15 mouse cellular contexts compared by ENCODE assay signal in genomic region chr15:61608301-61608731, GRCm38 (mm10).
DNase-seq lines count a peak whose midpoint lies in the region; ATAC-seq and TF ChIP-seq lines count a peak whose summit lies in the region.
"Had no signal": no experiment of that assay in that cellular context is flagged by ENCODE, and none has a peak within 500 bp of the region (broad histone marks: within the 10 kb centered on the region; RNA-seq: fewer than 3 reads in every experiment).

No protein-coding gene starts in this region.

- H3K36me3 ChIP-seq in limb, embryonic 14.5 days (ENCODE audit: control insufficient read depth, insufficient read depth, low read length): no peaks in the 10 kb centered on the region
- H3K36me3 ChIP-seq in limb, embryonic 10.5 days: no peaks in the 10 kb centered on the region
- no peaks in the 10 kb centered on the region for H3K36me3 ChIP-seq in forebrain, embryonic 12.5 days (replicated peaks)
- no peaks in the 10 kb centered on the region for H3K36me3 ChIP-seq in thymus, adult 2 months (ENCODE audit: control insufficient read depth, insufficient read depth, low read length)
- H3K36me3 ChIP-seq: hindbrain, embryonic 15.5 days; midbrain, embryonic 15.5 days; neural tube, embryonic 15.5 days had no signal

- TF ChIP-seq CTCF in thymus, adult 2 months (IDR thresholded peaks at IDR 0.05; ENCODE audit: borderline replicate concordance, control insufficient read depth, extremely low read depth, insufficient read depth, low read length, poor library complexity): no peak

- H3K9ac ChIP-seq in limb, embryonic 14.5 days (ENCODE audit: low read depth, low read length, severe bottlenecking): no peak overlapping the region
- no peak overlapping the region for H3K9ac ChIP-seq in forebrain, embryonic 12.5 days
- H3K9ac ChIP-seq: hindbrain, embryonic 15.5 days; liver, embryonic 14.5 days; midbrain, embryonic 15.5 days; neural tube, embryonic 15.5 days had no signal

- WGBS in limb, embryonic 14.5 days: 65% methylated on average over 6 of the region's 6 CpGs
- 82% methylated on average over 6 of the region's 6 CpGs for WGBS in limb, embryonic 10.5 days
- 85% methylated on average over 6 of the region's 6 CpGs for WGBS in forebrain, embryonic 12.5 days
- WGBS in thymus, adult 2 months: 84% methylated on average over 6 of the region's 6 CpGs

- H3K4me3 ChIP-seq in limb, embryonic 14.5 days (replicated peaks; ENCODE audit: low read length): no peak overlapping the region
- H3K4me3 ChIP-seq in limb, embryonic 10.5 days: no peak overlapping the region
- H3K4me3 ChIP-seq in forebrain, embryonic 12.5 days (replicated peaks): no peak overlapping the region
- no peak overlapping the region for H3K4me3 ChIP-seq in thymus, adult 2 months (ENCODE audit: control insufficient read depth, insufficient read depth, low read length)
- H3K4me3 ChIP-seq: erythroblast, embryonic 14.5 days; heart, adult 2 months; hindbrain, embryonic 15.5 days; midbrain, embryonic 15.5 days; neural tube, embryonic 15.5 days had no signal

- no peak for TF ChIP-seq POLR2A in limb, embryonic 14.5 days (IDR thresholded peaks at IDR 0.05; ENCODE audit: borderline replicate concordance, extremely low read depth, insufficient read depth, insufficient read length)
- no peak for TF ChIP-seq POLR2A in thymus, adult 2 months (IDR thresholded peaks at IDR 0.05; ENCODE audit: control insufficient read depth, extremely low read depth, insufficient read depth, low read length, poor library complexity)

- no peak overlapping the region for H3K4me2 ChIP-seq in limb, embryonic 14.5 days (replicated peaks; ENCODE audit: low read depth, low read length, severe bottlenecking)
- H3K4me2 ChIP-seq in forebrain, embryonic 12.5 days: no peak overlapping the region
- H3K4me2 ChIP-seq: hindbrain, embryonic 15.5 days; midbrain, embryonic 15.5 days; neural tube, embryonic 15.5 days had no signal

- ATAC-seq in limb, embryonic 14.5 days (ENCODE audit: low FRiP score, low read depth): no peak
- no peak for ATAC-seq in forebrain, embryonic 12.5 days (ENCODE audit: low FRiP score)
- ATAC-seq: midbrain, embryonic 15.5 days had no signal

- DNase-seq in adrenal gland, adult 8-10 months: peak; percentile 3
- no peak for DNase-seq in adrenal gland, postnatal 25 days
- peak; percentile 37 for DNase-seq in limb, embryonic 14.5 days (ENCODE audit: low spot score)
- no peak for DNase-seq in limb, embryonic 10.5 days (ENCODE audit: low spot score)
- peak; percentile 14 for DNase-seq in adrenal gland, postnatal 14 days
- DNase-seq in lung, postnatal 14 days: peak; percentile 20
- no peak for DNase-seq in thymus, adult 2 months
- DNase-seq: cerebellum, postnatal 36 days had no signal

- H3K27ac ChIP-seq in limb, embryonic 14.5 days (replicated peaks; ENCODE audit: low read depth, low read length): no peak overlapping the region
- no peak overlapping the region for H3K27ac ChIP-seq in limb, embryonic 10.5 days
- H3K27ac ChIP-seq in forebrain, embryonic 12.5 days: no peak overlapping the region
- H3K27ac ChIP-seq in thymus, adult 2 months (ENCODE audit: control insufficient read depth, insufficient read depth, low read length): no peak overlapping the region
- H3K27ac ChIP-seq: heart, adult 2 months; hindbrain, embryonic 15.5 days; liver, embryonic 14.5 days; midbrain, embryonic 15.5 days; neural tube, embryonic 15.5 days had no signal

- no peaks in the 10 kb centered on the region for H3K4me1 ChIP-seq in limb, embryonic 14.5 days (ENCODE audit: control insufficient read depth, insufficient read depth, low read length)
- H3K4me1 ChIP-seq in limb, embryonic 10.5 days: peaks cover 7% of the 10 kb centered on the region; the same call in 1 of the 2 replicates
- H3K4me1 ChIP-seq in forebrain, embryonic 12.5 days: no peaks in the 10 kb centered on the region
- no peaks in the 10 kb centered on the region for H3K4me1 ChIP-seq in thymus, adult 2 months (replicated peaks; ENCODE audit: control insufficient read depth, insufficient read depth, low read length)
- H3K4me1 ChIP-seq: hindbrain, embryonic 15.5 days; midbrain, embryonic 15.5 days; neural tube, embryonic 15.5 days had no signal

- no peaks in the 10 kb centered on the region for H3K9me3 ChIP-seq in limb, embryonic 14.5 days (ENCODE audit: control insufficient read depth, low read length)
- H3K9me3 ChIP-seq in limb, embryonic 10.5 days (replicated peaks): no peaks in the 10 kb centered on the region
- no peaks in the 10 kb centered on the region for H3K9me3 ChIP-seq in forebrain, embryonic 12.5 days
- H3K9me3 ChIP-seq: hindbrain, embryonic 15.5 days; midbrain, embryonic 15.5 days; neural tube, embryonic 15.5 days had no signal

- H3K27me3 ChIP-seq in limb, embryonic 14.5 days (ENCODE audit: control insufficient read depth, insufficient read depth, low read length): no peaks in the 10 kb centered on the region
- no peaks in the 10 kb centered on the region for H3K27me3 ChIP-seq in limb, embryonic 10.5 days (ENCODE audit: low read depth, poor library complexity, severe bottlenecking)
- H3K27me3 ChIP-seq in forebrain, embryonic 12.5 days: no peaks in the 10 kb centered on the region
- no peaks in the 10 kb centered on the region for H3K27me3 ChIP-seq in thymus, adult 2 months (ENCODE audit: control insufficient read depth, insufficient read depth, low read length)
- H3K27me3 ChIP-seq: hindbrain, embryonic 15.5 days; midbrain, embryonic 15.5 days; neural tube, embryonic 15.5 days had no signal

Comparison
In these comparisons a context has a peak if more than half of its experiments do, and no peak if none do; other contexts are left out.
1. DNase-seq: peak in adrenal gland, adult 8-10 months (single experiment), limb, embryonic 14.5 days (single experiment), adrenal gland, postnatal 14 days (single experiment) and lung, postnatal 14 days (single experiment); none in adrenal gland, postnatal 25 days (single experiment), limb, embryonic 10.5 days (single experiment) and thymus, adult 2 months (single experiment).